Mouse (Mus musculus) WW6 (cell line): ENCODE measurements around the gene Drg1.
"Not testable (repeated sequence)": the region's sequence is repeated elsewhere in the genome, so short reads cannot be mapped to it uniquely, and the experiment has no call there.

Source experiments
- DNase-seq: peaks from one replicate; pipeline ENCODE4 v3.0.0-alpha.2; 2013; ENCODE audit warnings: low read depth, low spot score

Drg1 gene

DNA sequence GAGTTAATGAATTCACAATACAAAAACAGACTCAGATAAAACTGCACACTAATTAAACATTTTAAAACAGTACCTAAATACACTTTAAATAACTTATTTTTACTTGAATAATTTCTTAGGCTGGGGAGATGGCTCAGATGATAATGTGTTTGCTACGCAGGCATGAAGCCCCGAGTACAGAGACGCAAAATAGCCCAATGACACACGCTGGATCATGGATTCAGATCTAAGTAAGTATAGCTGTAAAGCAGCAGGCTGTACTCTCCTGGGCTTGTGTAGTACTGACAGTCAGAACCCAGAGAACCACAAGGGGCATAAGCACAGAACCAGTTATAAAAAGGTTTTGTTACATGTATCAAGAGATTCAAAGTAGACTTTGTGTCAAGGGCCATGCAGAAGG lies 99.1 kb downstream of the Drg1 start:
- DNase-seq: not testable (repeated sequence)

DNA sequence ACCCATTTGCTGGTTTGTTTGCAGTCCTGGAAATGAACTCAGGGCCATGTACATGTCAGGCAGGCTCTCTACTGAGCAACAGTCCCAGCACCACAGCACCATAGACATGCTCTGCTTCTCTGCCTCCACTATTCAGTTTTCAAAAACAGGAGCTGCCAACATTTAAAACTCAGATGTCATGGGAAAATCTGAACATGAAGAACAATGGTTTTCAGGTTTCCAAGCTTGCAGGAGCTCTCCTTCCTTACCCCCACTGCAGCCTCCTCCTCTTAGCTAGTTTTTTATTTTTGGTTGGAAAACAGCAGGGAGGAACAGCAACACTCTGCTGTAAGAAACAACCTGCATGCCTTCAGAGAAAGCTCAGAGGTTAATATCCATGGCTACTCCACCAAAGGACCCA lies 99.9 kb downstream of the Drg1 start:
- not testable (repeated sequence) for DNase-seq

DNA sequence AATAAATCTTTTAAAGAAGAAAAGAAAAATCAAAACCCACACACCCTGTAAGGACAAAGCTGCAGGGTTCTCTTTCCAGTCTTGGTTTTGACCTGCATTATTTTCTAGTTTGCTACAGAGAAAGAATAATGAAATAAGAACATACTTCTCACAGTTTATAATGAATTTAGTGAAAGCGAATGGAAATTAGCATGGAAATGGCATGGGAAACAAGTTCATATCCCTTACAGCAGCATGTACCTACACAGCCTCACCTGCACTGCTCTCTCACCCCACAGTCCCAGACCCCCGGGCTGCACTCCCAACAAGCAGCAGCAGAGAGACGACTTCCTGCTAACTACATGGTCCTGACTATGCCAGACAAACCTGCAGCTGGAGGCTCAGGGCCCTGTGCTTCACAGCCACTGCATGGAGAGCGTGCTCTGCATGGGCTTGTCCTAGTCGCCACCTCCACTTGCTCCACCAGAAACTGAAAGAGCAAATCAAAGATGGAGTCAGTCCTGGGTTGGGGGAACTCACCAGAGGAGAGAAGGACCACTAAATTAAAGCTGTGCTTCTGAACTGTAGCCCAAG lies 100.9 kb downstream of the Drg1 start:
- not testable (repeated sequence) for DNase-seq

DNA sequence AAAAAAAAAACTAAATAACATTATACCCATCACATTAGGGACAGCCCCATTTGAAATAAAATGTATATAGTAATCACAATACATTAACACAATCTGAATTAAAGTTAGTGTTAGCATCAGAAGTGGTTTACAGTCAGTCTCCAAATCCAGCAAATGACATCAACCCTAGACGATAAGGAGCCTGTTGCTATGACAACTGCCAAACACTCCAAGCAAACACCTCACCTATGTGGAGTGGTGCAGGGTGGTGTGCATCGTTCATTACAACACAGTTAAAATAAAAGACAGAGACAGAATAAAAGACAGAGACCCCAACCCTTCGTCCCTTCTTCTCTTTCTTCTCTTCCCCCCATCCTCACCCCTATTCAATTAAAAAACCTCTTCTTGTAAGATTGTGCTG lies 102.6 kb downstream of the Drg1 start:
- DNase-seq: not testable (repeated sequence)

DNA sequence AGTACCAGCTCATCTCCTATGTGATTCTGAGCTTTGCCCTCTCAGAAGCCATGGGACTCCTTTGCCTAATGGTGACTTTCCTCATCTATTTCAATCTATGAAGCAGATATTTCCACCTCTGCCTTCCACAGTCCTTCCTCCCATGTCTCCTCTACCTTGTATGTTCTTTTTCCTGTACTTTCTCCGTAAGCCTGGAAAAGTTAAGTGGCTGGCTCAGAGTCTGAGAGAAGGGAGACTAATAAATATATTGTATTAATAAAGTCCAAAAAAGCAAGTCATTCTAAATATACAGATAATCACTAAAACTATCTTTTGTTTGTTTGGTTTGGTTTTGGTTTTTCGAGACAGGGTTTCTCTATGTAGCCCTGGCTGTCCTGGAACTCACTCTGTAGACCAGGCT lies 103.1 kb downstream of the Drg1 start:
- DNase-seq: not testable (repeated sequence)

DNA sequence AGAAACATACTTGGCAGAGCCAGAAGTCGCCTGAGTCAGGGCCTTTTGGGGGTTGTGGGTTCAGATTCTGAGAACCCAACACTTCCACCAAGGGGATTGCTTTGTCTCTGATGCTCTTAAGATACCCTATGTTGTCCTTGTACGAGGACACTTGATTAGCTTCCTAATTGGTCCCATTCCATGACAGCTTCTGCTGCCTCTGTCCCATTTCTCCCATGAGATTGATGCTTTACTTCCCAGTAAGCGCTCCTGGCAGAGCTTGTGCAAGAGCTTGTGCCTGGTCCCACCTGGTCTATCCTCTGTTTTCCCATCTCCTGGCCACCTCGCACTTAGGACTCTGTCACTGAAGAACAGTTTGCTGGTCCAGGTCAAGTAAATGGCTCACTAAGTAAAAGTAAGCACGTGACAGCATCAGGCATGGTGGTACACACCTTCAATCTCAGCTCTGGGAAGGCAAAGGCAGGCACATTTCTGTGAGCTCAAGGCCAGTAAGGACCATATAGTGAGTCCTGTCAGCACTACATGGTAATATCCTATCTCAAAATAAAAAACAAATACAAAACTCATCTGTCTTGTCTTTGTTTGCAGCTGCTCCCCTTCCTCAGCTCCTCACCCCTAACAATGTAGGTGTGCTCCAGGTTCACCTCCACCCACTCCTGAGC lies 103.8 kb downstream of the Drg1 start:
- not testable (repeated sequence) for DNase-seq

DNA sequence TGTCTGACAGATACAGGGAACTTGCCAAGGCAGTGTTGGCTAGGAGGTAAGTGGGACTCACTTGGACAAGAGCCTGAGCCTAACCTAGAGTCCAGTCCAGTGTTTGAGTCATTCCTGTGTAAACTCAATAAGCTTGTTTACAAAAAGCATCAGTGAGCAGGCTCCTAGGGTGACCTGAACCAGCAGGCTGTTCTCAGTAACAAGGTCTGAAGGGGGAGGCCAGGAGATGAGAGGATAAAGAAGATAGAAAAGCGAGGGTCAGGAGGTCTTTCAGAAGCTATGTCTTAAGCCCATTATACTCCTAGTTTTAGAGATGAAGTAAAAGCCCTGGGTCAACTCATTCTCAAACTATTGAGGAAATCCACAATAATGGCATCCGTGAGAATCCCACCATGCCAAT lies 104.8 kb downstream of the Drg1 start:
- DNase-seq: not testable (repeated sequence)

DNA sequence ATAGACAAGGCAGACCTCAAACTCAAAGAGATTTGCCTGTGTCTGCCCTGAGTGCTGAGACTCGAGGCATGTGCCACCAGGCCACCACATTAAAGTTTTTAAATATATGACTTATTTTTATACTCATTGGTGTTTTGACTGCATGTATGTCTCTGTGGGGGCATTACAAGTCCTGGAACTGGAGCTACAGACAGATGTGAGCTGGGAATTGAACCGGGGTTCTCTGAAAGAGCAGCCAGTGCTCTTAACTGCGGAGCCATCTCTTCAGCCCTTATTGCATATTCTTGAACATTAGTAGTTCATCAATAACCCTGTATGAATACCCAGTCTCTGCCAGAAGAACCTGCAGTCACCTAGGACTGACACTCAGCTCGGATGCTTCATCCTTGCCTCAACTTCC lies 107.4 kb downstream of the Drg1 start:
- DNase-seq: not testable (repeated sequence)

DNA sequence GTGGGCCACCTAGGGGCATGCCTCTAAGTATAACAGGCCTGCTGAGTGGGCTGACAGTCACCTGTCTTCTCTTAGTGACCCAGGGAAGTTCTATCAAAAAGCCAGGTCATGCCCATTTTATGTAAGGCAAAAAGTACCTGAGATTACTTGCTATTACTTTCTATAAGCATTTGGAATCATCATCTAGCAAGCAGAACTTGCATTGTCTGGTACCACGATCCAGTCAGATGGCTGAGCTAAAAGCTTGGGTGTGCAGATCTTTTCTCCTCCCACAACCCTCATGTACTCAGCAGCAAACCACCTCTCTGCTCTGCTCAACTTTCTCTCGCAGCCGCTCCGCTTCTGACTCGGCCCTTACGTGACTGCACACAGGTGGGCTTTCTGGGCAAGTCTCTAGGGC lies 108.2 kb downstream of the Drg1 start:
- not testable (repeated sequence) for DNase-seq

DNA sequence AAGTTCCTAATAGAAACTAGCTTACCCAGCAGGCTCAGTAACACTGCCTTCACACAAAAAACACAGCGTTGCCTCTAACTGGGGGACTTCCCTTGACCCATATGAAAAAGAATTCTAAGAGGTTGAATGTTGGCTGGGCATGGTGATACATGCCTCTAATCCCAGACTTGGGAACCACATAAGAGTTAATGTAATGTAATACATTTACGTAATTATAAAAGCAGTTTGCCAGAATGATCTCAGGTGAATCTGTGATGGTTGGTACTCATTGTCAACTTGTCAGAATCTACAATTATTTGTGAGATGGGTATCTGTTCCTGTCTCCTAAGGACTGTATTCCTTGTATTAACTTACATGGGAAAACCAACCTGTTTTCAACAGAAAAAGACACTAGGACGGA lies 109.2 kb downstream of the Drg1 start:
- not testable (repeated sequence) for DNase-seq

DNA sequence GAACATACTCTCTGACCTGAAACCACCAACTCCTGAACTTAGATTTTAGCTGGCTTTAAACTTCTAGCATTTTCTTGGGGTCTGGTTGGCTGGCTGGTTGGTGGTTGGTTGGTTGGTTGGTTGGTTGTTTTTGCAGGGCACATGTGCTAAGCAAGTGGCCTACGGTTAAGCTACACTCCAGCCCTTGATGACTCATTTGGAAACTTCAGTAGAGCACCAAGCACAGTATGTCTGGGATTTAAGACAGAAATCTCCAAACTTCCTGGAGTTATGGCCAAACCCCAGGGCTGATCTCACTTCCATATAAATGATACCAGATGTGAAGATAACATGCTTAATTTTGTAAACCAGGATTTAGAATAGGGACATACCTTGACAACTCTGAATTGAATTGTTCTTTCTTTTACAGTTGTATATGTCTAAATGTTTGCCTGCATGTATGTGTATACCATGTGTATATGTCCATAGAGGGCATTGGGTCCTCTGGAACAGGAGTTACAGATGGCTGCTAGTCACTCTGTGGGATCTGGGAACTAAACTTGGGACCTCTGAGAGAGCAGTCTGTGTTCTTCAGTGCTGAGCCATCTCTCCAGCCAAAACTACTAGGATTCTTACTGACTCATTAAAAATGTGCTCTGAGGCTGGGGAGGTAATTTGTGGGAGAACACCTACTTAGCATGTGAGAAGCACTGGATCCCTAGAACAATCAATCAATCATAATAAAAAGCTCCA lies 112.4 kb downstream of the Drg1 start:
- DNase-seq: not testable (repeated sequence)

DNA sequence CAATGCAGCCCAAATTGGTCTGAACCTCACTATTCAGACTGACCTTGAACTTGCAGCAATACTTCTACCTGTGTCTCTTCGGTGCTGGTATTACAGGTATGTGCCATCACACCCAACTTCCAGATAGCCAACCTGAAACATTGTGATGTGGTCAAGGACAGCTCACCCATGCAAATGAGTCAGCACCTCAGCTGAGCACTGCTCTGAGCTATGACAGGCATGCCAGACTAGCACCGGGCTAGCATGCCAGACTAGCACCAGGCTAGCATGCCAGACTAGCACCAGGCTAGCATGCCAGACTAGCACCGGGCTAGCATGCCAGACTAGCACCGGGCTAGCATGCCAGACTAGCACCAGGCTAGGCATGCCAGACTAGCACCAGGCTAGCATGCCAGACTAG lies 114.9 kb downstream of the Drg1 start:
- DNase-seq: not testable (repeated sequence)

DNA sequence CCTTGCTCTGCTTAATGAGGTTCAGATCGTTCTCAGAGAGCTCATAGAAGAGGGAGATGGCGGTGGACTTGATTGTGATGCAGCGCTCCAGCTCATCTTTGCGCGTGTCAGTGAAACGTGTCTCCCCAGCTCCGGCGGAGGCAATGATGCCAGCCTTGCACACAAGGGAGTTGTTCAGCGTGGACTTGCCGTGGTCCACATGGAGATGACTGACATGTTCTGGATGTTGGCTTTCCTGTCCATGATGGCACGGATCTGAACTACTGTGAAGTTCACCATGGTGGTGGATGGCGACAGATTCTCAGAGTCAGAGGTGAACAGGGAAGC lies 115.6 kb downstream of the Drg1 start:
- not testable (repeated sequence) for DNase-seq

DNA sequence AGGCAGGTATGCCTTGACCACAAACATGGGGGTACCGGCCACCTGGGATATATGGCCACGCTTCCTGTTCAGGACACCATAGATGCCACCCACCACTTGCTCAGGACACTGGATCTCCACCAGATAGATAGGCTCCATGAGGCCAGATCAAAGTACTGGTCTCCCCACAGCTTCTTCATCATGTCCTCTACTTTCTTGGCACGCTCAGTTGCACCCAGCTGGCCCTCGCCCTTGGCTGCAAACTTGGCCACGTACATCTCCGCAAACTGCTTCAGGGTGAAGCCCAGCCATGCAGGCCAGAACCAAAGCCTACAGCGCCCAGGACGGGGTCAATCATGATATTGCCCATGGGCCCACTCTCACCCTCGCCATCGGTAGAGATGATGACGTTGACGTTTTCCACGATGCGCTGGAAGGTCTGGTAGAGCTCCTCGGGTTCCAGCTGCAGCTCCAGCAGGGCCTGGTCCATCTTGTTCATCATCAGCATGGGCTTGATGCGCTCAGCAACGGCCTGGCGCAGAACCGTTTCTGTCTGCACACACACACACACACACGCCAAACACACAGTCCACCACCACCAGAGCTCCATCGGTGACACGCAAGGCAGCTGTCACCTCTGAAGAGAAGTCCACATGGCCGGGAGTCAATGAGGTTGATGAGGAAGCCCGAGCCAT lies 116.1 kb downstream of the Drg1 start:
- not testable (repeated sequence) for DNase-seq

DNA sequence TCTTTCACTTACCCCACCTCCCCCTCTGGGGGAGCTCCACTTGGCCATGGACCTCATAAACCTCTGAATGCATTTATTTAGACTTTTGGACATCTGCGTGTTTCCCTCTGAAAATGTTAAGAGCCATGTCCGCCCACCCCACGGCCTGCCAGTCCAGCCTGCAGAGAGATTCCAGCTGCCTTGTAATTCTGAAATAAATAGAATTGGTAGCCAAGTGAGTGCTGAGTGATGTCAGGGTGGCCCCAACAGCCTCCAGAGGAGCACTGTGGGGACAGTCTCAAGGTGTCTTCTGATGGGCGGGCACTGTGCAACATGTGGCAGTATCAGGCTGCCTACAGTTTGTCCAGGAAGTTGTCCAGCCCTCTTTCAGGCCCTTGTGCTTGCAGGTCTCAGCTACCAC lies 116.7 kb downstream of the Drg1 start:
- DNase-seq: not testable (repeated sequence)

DNA sequence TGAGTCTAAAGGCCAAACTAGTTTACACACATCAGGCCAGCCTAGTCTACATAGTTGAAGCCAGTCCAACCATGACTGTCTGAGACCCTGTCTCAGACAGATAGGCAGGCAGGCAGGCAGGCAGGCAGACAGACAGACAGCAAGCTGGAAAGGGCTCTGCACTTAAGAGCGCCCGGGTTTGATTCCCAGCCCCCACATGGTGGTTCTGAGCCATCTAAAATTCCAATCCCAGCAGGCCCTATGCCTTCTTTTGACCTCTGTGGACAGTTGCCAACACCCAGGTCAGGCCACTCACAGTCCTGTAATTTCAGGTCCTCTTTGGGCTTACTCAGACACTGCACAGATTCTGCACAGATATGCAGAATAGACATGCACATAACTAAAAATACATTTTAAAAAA lies 119.4 kb downstream of the Drg1 start:
- not testable (repeated sequence) for DNase-seq

DNA sequence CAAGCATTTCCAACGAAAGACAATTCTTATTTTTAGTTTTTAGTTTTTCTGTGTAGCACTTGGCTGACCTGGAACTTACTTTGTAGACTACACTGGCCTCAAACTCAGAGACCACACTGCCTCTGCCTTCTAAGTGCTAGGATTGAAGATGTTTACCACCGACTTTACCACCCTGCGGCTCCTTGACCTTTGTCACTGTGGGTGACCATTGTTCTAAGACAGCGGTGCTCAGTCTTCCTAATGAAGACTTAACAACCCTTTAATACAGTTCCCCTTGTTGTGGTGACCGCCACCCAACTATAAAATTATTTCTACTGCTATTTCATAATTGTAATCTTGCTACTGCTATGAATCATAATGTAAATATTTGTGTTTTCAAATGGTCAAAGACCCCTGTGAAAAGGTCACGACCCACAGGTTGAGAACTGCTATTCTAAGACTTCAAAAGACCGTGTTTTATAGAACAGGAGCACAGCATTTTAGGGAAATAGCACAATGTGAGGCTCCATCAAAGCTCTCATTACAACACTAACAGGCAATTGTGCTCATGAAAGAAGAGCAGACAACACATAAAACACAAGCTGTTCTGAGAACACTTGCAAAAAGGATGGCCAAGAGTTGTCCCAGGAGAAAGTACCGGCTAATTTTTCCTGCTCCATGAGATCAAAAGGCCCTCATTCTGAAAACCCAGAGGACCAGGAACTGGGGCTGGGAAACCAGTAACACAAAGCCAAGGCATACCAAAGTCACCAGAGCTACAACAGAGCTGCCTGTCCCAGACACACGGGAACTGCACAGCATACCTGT lies 120.7 kb downstream of the Drg1 start:
- DNase-seq: not testable (repeated sequence)

DNA sequence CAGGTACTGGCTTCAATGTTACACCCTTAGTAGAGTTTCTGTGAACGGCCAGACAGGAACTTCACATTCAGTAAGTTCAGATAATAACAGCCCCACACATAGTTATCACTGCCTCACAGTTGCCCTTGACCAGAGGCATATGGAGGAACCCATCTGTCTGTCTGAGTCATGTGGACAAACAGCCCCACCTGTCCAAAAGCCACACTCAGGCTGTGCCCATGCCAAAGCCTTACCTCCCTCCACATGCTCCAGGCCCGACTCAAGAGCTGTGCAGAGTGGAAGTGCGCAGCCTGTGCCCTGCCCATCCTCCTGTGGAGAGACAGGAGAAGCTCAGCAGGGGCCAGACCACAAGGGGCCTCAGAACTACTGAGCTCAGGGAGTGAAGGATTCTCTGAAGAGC lies 122.2 kb downstream of the Drg1 start:
- not testable (repeated sequence) for DNase-seq

DNA sequence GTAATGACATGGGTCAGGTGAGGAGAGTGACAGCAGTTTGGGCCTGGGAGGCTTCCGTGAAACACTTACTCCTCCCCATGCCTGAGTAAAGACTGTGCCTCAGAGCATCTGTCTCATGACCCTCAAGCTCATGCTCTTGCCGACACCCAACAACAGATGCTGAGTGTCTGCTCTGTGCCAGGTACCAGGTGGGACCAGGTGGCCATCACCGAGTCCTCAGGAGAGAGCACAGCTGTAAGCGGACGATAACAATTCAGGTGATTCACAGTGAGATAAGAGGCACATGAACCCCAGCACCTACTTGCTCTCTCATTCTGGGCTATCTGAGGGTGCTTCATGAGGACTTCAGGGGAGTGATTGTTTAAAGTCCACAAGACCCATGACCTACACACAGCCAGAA lies 123.8 kb downstream of the Drg1 start:
- not testable (repeated sequence) for DNase-seq

DNA sequence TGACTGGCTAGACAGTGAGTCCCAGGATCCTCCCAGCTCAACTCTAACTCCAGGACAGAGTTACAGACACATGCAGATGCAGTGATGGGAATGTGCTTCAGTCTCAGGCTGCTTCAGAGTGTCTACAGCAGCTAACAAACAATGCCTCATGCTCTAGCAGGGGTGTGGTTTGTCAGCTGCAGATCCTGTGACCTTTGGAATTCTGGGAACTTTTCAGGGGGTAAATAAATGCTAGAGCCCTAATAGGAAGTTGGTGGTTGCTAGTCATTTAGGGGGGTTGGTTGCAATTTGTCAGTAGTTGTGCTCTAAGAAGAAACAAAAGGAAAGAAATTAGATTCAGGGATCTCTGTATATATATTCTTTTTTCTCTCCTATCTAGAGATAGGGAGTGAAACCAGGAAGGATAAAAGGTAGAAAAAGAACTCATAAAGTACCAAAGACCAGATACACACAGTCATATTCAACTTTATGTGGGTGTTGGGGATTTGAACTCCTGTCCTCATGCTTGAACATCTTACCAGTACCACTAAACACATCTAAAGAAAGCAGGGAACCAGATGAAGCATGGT lies 125.2 kb downstream of the Drg1 start:
- not testable (repeated sequence) for DNase-seq

DNA sequence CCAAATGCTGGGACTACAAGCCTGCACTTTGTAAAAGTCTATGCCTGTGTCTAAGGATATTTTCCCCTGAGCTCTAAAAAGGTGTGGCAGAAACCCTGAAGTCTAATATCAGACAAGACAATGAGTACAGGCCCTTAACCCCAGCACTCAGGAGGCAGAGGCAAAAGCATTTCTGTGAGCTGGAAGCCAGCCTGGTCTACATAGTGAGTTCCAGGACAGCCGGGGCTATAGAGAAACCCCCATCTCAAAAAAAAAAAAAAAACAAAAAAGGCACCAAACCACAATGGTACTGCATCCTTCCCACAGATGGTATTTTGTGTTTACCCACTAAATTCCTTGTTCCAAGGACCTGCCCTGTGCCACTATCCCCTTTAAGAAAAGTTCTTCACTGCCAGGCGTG lies 127.9 kb downstream of the Drg1 start:
- DNase-seq: not testable (repeated sequence)
